9 mouse cellular contexts compared by ENCODE assay signal in genomic region chr10:26995182-26995975, GRCm38 (mm10).
DNase-seq lines count a peak whose midpoint lies in the region; ATAC-seq and TF ChIP-seq lines count a peak whose summit lies in the region.
"Had no signal": no experiment of that assay in that cellular context is flagged by ENCODE, and none has a peak within 500 bp of the region (broad histone marks: within the 10 kb centered on the region; RNA-seq: fewer than 3 reads in every experiment).

No protein-coding gene starts in this region.

- no peaks in the 10 kb centered on the region for H3K4me1 ChIP-seq in forebrain, embryonic 11.5 days (replicated peaks; ENCODE audit: control insufficient read depth, insufficient read depth, low read length)
- H3K4me1 ChIP-seq in hindbrain, embryonic 14.5 days (replicated peaks; ENCODE audit: control insufficient read depth, insufficient read depth, low read length): no peaks in the 10 kb centered on the region; the same call in 1 of the 2 replicates

- H3K4me3 ChIP-seq in forebrain, embryonic 11.5 days (ENCODE audit: low read depth, low read length): no peak overlapping the region
- H3K4me3 ChIP-seq in hindbrain, embryonic 14.5 days (replicated peaks; ENCODE audit: low read length): no peak overlapping the region
- H3K4me3 ChIP-seq: liver, embryonic 15.5 days had no signal

- H3K27me3 ChIP-seq in forebrain, embryonic 11.5 days (ENCODE audit: control insufficient read depth, insufficient read depth, low read length): no peaks in the 10 kb centered on the region
- H3K27me3 ChIP-seq in hindbrain, embryonic 14.5 days (ENCODE audit: control insufficient read depth, insufficient read depth, low read length): no peaks in the 10 kb centered on the region
- H3K27me3 ChIP-seq: liver, embryonic 15.5 days had no signal

- no peak overlapping the region for H3K4me2 ChIP-seq in forebrain, embryonic 11.5 days (ENCODE audit: low read depth, low read length, severe bottlenecking)
- H3K4me2 ChIP-seq in hindbrain, embryonic 14.5 days (replicated peaks): no peak overlapping the region
- H3K4me2 ChIP-seq: liver, embryonic 15.5 days had no signal

- H3K36me3 ChIP-seq in forebrain, embryonic 11.5 days (ENCODE audit: control insufficient read depth, insufficient read depth, low read length): no peaks in the 10 kb centered on the region
- no peaks in the 10 kb centered on the region for H3K36me3 ChIP-seq in hindbrain, embryonic 14.5 days (replicated peaks; ENCODE audit: control insufficient read depth, insufficient read depth)
- H3K36me3 ChIP-seq: liver, embryonic 15.5 days had no signal

- no peak overlapping the region for H3K27ac ChIP-seq in forebrain, embryonic 11.5 days (ENCODE audit: low read depth, low read length)
- H3K27ac ChIP-seq in hindbrain, embryonic 14.5 days: no peak overlapping the region
- H3K27ac ChIP-seq: liver, embryonic 15.5 days had no signal

- DNase-seq in ovary, postnatal 14 days (ENCODE audit: low spot score): peak; percentile 39
- no peak for DNase-seq in ovary, postnatal 36 days (ENCODE audit: low spot score)
- DNase-seq in brain, embryonic 14.5 days (ENCODE audit: low read depth): peak; percentile 73
- DNase-seq in forebrain, embryonic 11.5 days (ENCODE audit: low spot score): peak; percentile 61
- DNase-seq in hindbrain, embryonic 14.5 days (ENCODE audit: low spot score): peak; percentile 74
- DNase-seq in layer of hippocampus, postnatal 14 days (ENCODE audit: low spot score in 2 of 2): peak; percentile 57 to 75
- DNase-seq in right cerebral cortex, postnatal 14 days: peak; percentile 65

- ATAC-seq in forebrain, embryonic 11.5 days (replicated peaks; ENCODE audit: low FRiP score): peak; percentile 38
- peak; percentile 51; the same call in 1 of the 2 replicates for ATAC-seq in hindbrain, embryonic 14.5 days (ENCODE audit: low FRiP score)
- ATAC-seq in megakaryocyte, adult 5-6 weeks (ENCODE audit: poor library complexity, severe bottlenecking): peak; percentile 86

- no peaks in the 10 kb centered on the region for H3K9me3 ChIP-seq in forebrain, embryonic 11.5 days (ENCODE audit: control insufficient read depth, low read length)
- no peaks in the 10 kb centered on the region for H3K9me3 ChIP-seq in hindbrain, embryonic 14.5 days (ENCODE audit: control insufficient read depth, low read length)
- H3K9me3 ChIP-seq: liver, embryonic 15.5 days had no signal

- no peak overlapping the region for H3K9ac ChIP-seq in forebrain, embryonic 11.5 days (ENCODE audit: low read length)
- H3K9ac ChIP-seq in hindbrain, embryonic 14.5 days: no peak overlapping the region
- H3K9ac ChIP-seq: liver, embryonic 15.5 days had no signal

- no peak for TF ChIP-seq POLR2A in brain, embryonic 14.5 days (IDR thresholded peaks at IDR 0.05; ENCODE audit: borderline replicate concordance, extremely low read depth, insufficient read depth, insufficient read length, poor library complexity, severe bottlenecking)

- 77% methylated on average over 8 of the region's 8 CpGs for WGBS in forebrain, embryonic 11.5 days
- 72% methylated on average over 8 of the region's 8 CpGs for WGBS in hindbrain, embryonic 14.5 days

- peak; percentile 60; the same call in 1 of the 2 replicates for TF ChIP-seq CTCF in brain, embryonic 14.5 days (IDR thresholded peaks at IDR 0.05; ENCODE audit: borderline replicate concordance, extremely low read depth, insufficient read depth, insufficient read length)
